12 mouse cellular contexts compared by ENCODE assay signal in genomic region chr5:24332401-24332800, GRCm38 (mm10). TPM values are rescaled to one million over a fixed set of nuclear protein-coding genes. Genes with fewer than 3 reads are reported as not detected.
"Had no signal": no experiment of that assay in that cellular context is flagged by ENCODE, and none has a peak within 500 bp of the region (broad histone marks: within the 10 kb centered on the region; RNA-seq: fewer than 3 reads in every experiment).

No protein-coding gene starts in this region.

- DNase-seq: layer of hippocampus, adult 9-11 months; liver; lung, adult 18-20 months; lung, postnatal 10 days; lung, postnatal 36 days; midbrain, embryonic 14.5 days; retina, postnatal 1 day; right cerebral cortex, postnatal 25 days; spleen, adult 18-20 months; thymus, adult 18-20 months; thymus, postnatal 36 days had no signal

RNA-seq across cellular contexts. Expression of gene Nos3, which starts 32.2 kb away (rescaled TPM):
- total RNA-seq: megakaryocyte progenitor cell, adult 5-6 weeks had no signal
